Mouse (Mus musculus) ovary, postnatal 14 days (tissue): ENCODE measurements around the gene Rpl18a.
A peak's percentile ranks its signal among the peaks of the same experiment; 100 is the strongest.
"Not testable (repeated sequence)": the region's sequence is repeated elsewhere in the genome, so short reads cannot be mapped to it uniquely, and the experiment has no call there.

Experiments
- DNase-seq: peaks from one replicate; pipeline ENCODE4 v3.0.0; 2022; ENCODE audit warnings: low spot score

Gene Rpl18a

GRCm38 (mm10) chr8:70903112-70903511 lies 5.9 kb upstream of the Rpl18a start:
- no peak for DNase-seq

- DNase-seq = no peak
These were observed 5.0 kb upstream of the Rpl18a start for GRCm38 (mm10) chr8:70902211-70902610.

- DNase-seq = no peak
These were observed 3.7 kb upstream of the Rpl18a start for GRCm38 (mm10) chr8:70900872-70901387.

- no peak for DNase-seq
These were observed 2.0 kb upstream of the Rpl18a start for GRCm38 (mm10) chr8:70899226-70899625.

GRCm38 (mm10) chr8:70898661-70899198 lies 1.5 kb upstream of the Rpl18a start:
- no peak for DNase-seq

GRCm38 (mm10) chr8:70897681-70898413 lies 635 bp upstream of the Rpl18a start:
- peak; percentile 82 for DNase-seq

- DNase-seq = no peak
These were observed 744 bp downstream of the Rpl18a start for GRCm38 (mm10) chr8:70896316-70897020.

- not testable (repeated sequence) for DNase-seq
These were observed 1.5 kb downstream of the Rpl18a start for GRCm38 (mm10) chr8:70895571-70896259.

GRCm38 (mm10) chr8:70894771-70895545 lies 2.3 kb downstream of the Rpl18a start:
- DNase-seq = no peak

- no peak for DNase-seq
These were observed 2.9 kb downstream of the Rpl18a start for GRCm38 (mm10) chr8:70894385-70894720.

GRCm38 (mm10) chr8:70893656-70894384 lies 3.4 kb downstream of the Rpl18a start:
- DNase-seq = peak; percentile 64

- DNase-seq = no peak
These were observed 4.1 kb downstream of the Rpl18a start for GRCm38 (mm10) chr8:70892896-70893655.

- DNase-seq = no peak
These were observed 5.0 kb downstream of the Rpl18a start, which contains the start of gene Slc5a5 for GRCm38 (mm10) chr8:70892022-70892895. Gene Slc5a5 (minus strand): TSS chr8:70892757.

GRCm38 (mm10) chr8:70891356-70891755 lies 5.9 kb downstream of the Rpl18a start:
- no peak for DNase-seq

- no peak for DNase-seq
These were observed 6.6 kb downstream of the Rpl18a start for GRCm38 (mm10) chr8:70890656-70891055.

GRCm38 (mm10) chr8:70887669-70888068 lies 9.5 kb downstream of the Rpl18a start:
- no peak for DNase-seq

GRCm38 (mm10) chr8:70885612-70886011 lies 11.6 kb downstream of the Rpl18a start:
- no peak for DNase-seq

- no peak for DNase-seq
These were observed 12.5 kb downstream of the Rpl18a start for GRCm38 (mm10) chr8:70884683-70885082.

GRCm38 (mm10) chr8:70884186-70884585 lies 13.0 kb downstream of the Rpl18a start:
- no peak for DNase-seq
